Mouse (Mus musculus): Measurements from ENCODE around the gene Dnmt3a.

GRCm38 (mm10) chr12:3843918-3844317 lies 38.1 kb downstream of the Dnmt3a start:
- TF ChIP-seq POLR2A (IDR thresholded peaks at IDR 0.05; ENCODE audit: borderline replicate concordance, insufficient read depth, low read length) (no peak), CTCF (IDR thresholded peaks at IDR 0.05; ENCODE audit: borderline replicate concordance, insufficient read depth, low read depth, low read length) (no peak)
